Mouse (Mus musculus) G1E (cell line): ENCODE measurements at regions not wholly inside any gene's neighbourhood (a gene's known extent, or its start where the extent isn't known, plus 50 kb on each side); places are given as distances from the start of the nearest gene placed in this dataset.

Source experiments
- ATAC-seq: 2 replicates; pipeline ENCODE4 v1.8.0; 2016; ENCODE audit warnings: mild to moderate bottlenecking; ENCODE audit not compliant: insufficient number of reproducible peaks, poor library complexity, low FRiP score, severe bottlenecking; ENCODE audit errors: extremely low read depth
- DNase-seq: peaks from one replicate; pipeline ENCODE4 v3.0.0; 2012; ENCODE audit warnings: low spot score
- H3K27me3 ChIP-seq: 2 replicates; pipeline ENCODE4 v1.6.1; 2012; ENCODE audit warnings: mild to moderate bottlenecking, low read length, inconsistent platforms; ENCODE audit not compliant: insufficient read depth
- H3K36me3 ChIP-seq: replicated peaks from 2 replicates; pipeline ENCODE3; 2012; ENCODE audit warnings: mild to moderate bottlenecking, inconsistent platforms
- H3K4me1 ChIP-seq: 2 replicates; pipeline ENCODE4 v1.6.1; 2012; ENCODE audit warnings: low read depth, low read length, inconsistent platforms, mixed read lengths; ENCODE audit not compliant: insufficient read depth
- H3K4me3 ChIP-seq: 2 replicates; pipeline ENCODE4 v1.5.1; 2012; ENCODE audit warnings: low read depth, mild to moderate bottlenecking, inconsistent platforms, low read length, moderate library complexity, mixed read lengths
- H3K9me3 ChIP-seq: replicated peaks from 2 replicates; pipeline ENCODE4 v1.6.1; 2012; ENCODE audit warnings: inconsistent platforms
- CTCF ChIP-seq: IDR thresholded peaks from 2 replicates; pipeline ENCODE4 v1.5.1; 2012; ENCODE audit warnings: low read depth, low read length, inconsistent platforms, mixed read lengths
- GATA1 ChIP-seq: IDR thresholded peaks from 2 replicates; pipeline ENCODE4 v1.6.1; 2012; ENCODE audit warnings: borderline replicate concordance, low read length, inconsistent platforms, mixed read lengths
- GATA2 ChIP-seq: IDR thresholded peaks from 2 replicates; pipeline ENCODE4 v1.6.1; 2012; ENCODE audit warnings: low read depth, low read length, inconsistent platforms, borderline replicate concordance
- POLR2AphosphoS5 ChIP-seq: IDR thresholded peaks from 2 replicates; pipeline ENCODE4 v1.6.1; 2012; ENCODE audit warnings: low read depth, low read length, inconsistent platforms; ENCODE audit not compliant: insufficient replicate concordance
- TAL1 ChIP-seq: conservative IDR thresholded peaks from 2 replicates; pipeline ENCODE4 v1.6.1; 2012; ENCODE audit warnings: low read depth, low read length, inconsistent platforms, mixed read lengths

GRCm38 (mm10) chr13:42536501-42537210, 143.8 kb upstream of the Phactr1 start:
- TF ChIP-seq POLR2AphosphoS5 (no peak), GATA2 (no peak), TAL1 (no peak), GATA1 (no peak), CTCF (no peak)
- no peaks in the 10 kb centered on the region for H3K36me3 ChIP-seq
- H3K27me3 ChIP-seq = no peaks in the 10 kb centered on the region
- ATAC-seq = no peak
- no peak overlapping the region for H3K4me3 ChIP-seq
- no peaks in the 10 kb centered on the region for H3K4me1 ChIP-seq
- peaks cover 3% of the 10 kb centered on the region; the same call in 1 of the 2 replicates for H3K9me3 ChIP-seq
- no peak for DNase-seq

- no peaks in the 10 kb centered on the region for H3K27me3 ChIP-seq
- no peak for DNase-seq
- H3K9me3 ChIP-seq = peaks cover 2% of the 10 kb centered on the region; the same call in 1 of the 2 replicates
- TF ChIP-seq GATA2 = no peak
- no peak for TF ChIP-seq TAL1
- no peak for TF ChIP-seq GATA1
- no peak for TF ChIP-seq POLR2AphosphoS5
- no peaks in the 10 kb centered on the region for H3K36me3 ChIP-seq
- H3K4me1 ChIP-seq = no peaks in the 10 kb centered on the region
- no peak for ATAC-seq
- H3K4me3 ChIP-seq = no peak overlapping the region
Observed at GRCm38 (mm10) chr13:42538046-42538445, 142.4 kb upstream of the Phactr1 start.

- ATAC-seq (no peak), DNase-seq (no peak)
- TF ChIP-seq CTCF = no peak
- no peak for TF ChIP-seq TAL1
- no peak for TF ChIP-seq POLR2AphosphoS5
- H3K27me3 ChIP-seq = no peaks in the 10 kb centered on the region
- H3K9me3 ChIP-seq = peaks cover 3% of the 10 kb centered on the region; the same call in 1 of the 2 replicates
- no peak overlapping the region for H3K4me3 ChIP-seq
- H3K4me1 ChIP-seq = no peaks in the 10 kb centered on the region
- H3K36me3 ChIP-seq = no peaks in the 10 kb centered on the region
Observed at GRCm38 (mm10) chr13:42544536-42545094, 135.8 kb upstream of the Phactr1 start.

- Histone ChIP-seq H3K4me3 (no peak overlapping the region), H3K27me3 (no peaks in the 10 kb centered on the region), H3K36me3 (no peaks in the 10 kb centered on the region), H3K9me3 (0 out of 2 replicates have a peak, but pooled peaks cover 3% of the 10 kb centered on the region), H3K4me1 (no peaks in the 10 kb centered on the region)
- DNase-seq = no peak
- no peak for ATAC-seq
- TF ChIP-seq GATA1 = no peak
Observed at GRCm38 (mm10) chr13:42546389-42546788, 134.0 kb upstream of the Phactr1 start.

- DNase-seq = no peak
- Histone ChIP-seq H3K4me3 (no peak overlapping the region), H3K4me1 (no peaks in the 10 kb centered on the region), H3K36me3 (no peaks in the 10 kb centered on the region), H3K9me3 (0 out of 2 replicates have a peak, but pooled peaks cover 3% of the 10 kb centered on the region), H3K27me3 (no peaks in the 10 kb centered on the region)
- no peak for TF ChIP-seq POLR2AphosphoS5
- no peak for TF ChIP-seq GATA2
- no peak for TF ChIP-seq CTCF
- TF ChIP-seq GATA1 = no peak
- no peak for TF ChIP-seq TAL1
- ATAC-seq = no peak
Observed at GRCm38 (mm10) chr13:42546851-42547250, 133.6 kb upstream of the Phactr1 start.

GRCm38 (mm10) chr13:42549021-42549559, 131.3 kb upstream of the Phactr1 start:
- ATAC-seq = no peak

More at GRCm38 (mm10) chr13:42549021-42549559, 131.3 kb upstream of the Phactr1 start:
- Histone ChIP-seq H3K27me3 (no peaks in the 10 kb centered on the region), H3K36me3 (no peaks in the 10 kb centered on the region), H3K4me3 (no peak overlapping the region), H3K9me3 (0 out of 2 replicates have a peak, but pooled peaks cover 1% of the 10 kb centered on the region), H3K4me1 (no peaks in the 10 kb centered on the region)
- no peak for DNase-seq
- TF ChIP-seq GATA1 = no peak
- no peak for TF ChIP-seq TAL1
- no peak for TF ChIP-seq POLR2AphosphoS5
- TF ChIP-seq CTCF = no peak
